Mouse (Mus musculus) heart, embryonic 12.5 days (tissue): ENCODE results near the gene Sash1. TPM values are rescaled to one million over a fixed set of nuclear protein-coding genes. Genes with fewer than 3 reads are reported as not detected.

Source experiments
- ATAC-seq: fragments of 200-750 bp; cut with Nextera tagmentation; 2 replicates; pipeline ENCODE4 v1.8.0; 2017; ENCODE audit warnings: moderate TSS enrichment, moderate library complexity; ENCODE audit not compliant: insufficient number of reproducible peaks, low FRiP score
- H3K27ac ChIP-seq: fragments of 300-500 bp; sonication (generic); 2 replicates; pipeline ENCODE4 v1.5.1; 2016; ENCODE audit warnings: mild to moderate bottlenecking, moderate library complexity; ENCODE audit not compliant: poor library complexity, severe bottlenecking
- H3K27me3 ChIP-seq: fragments of 300-500 bp; sonication (generic); replicated peaks from 2 replicates; pipeline ENCODE4 v1.6.1; 2016; ENCODE audit warnings: mild to moderate bottlenecking, moderate library complexity
- H3K36me3 ChIP-seq: fragments of 300-500 bp; sonication (generic); 2 replicates; pipeline ENCODE4 v1.6.1; 2016; ENCODE audit warnings: mild to moderate bottlenecking, moderate library complexity
- H3K4me1 ChIP-seq: fragments of 300-500 bp; sonication (generic); replicated peaks from 2 replicates; pipeline ENCODE4 v1.6.1; 2016; ENCODE audit warnings: mild to moderate bottlenecking
- H3K4me2 ChIP-seq: fragments of 300-500 bp; sonication (generic); 2 replicates; pipeline ENCODE4 v1.6.1; 2016; ENCODE audit warnings: mild to moderate bottlenecking, moderate library complexity
- H3K4me3 ChIP-seq: fragments of 300-500 bp; sonication (generic); 2 replicates; pipeline ENCODE4 v1.5.1; 2016; ENCODE audit warnings: mild to moderate bottlenecking
- H3K9ac ChIP-seq: fragments of 300-500 bp; sonication (generic); 2 replicates; pipeline ENCODE4 v1.6.1; 2016; ENCODE audit warnings: mild to moderate bottlenecking, moderate library complexity
- H3K9me3 ChIP-seq: fragments of 300-500 bp; sonication (generic); replicated peaks from 2 replicates; pipeline ENCODE4 v1.6.1; 2016; ENCODE audit warnings: mild to moderate bottlenecking, moderate library complexity
- WGBS: fragments of 180-500 bp; shearing (Covaris S2); methylation state at CpG from one replicate; pipeline ENCODE4 v1.1.7; 2016; 5-methylcytosine and 5-hydroxymethylcytosine counted together
- polyA plus RNA-seq: library from polyadenylated mRNA; unstranded; fragments of >200 nt; fragmentation: Nextera tagmentation; extraction: Ambion mirVana; gene quantifications from 2 replicates; pipeline ENCODE4 v1.2.1, GENCODE M21; 2016

Gene Sash1
- polyA plus RNA-seq: 2.2 and 2.9 TPM in 2 replicates

DNA sequence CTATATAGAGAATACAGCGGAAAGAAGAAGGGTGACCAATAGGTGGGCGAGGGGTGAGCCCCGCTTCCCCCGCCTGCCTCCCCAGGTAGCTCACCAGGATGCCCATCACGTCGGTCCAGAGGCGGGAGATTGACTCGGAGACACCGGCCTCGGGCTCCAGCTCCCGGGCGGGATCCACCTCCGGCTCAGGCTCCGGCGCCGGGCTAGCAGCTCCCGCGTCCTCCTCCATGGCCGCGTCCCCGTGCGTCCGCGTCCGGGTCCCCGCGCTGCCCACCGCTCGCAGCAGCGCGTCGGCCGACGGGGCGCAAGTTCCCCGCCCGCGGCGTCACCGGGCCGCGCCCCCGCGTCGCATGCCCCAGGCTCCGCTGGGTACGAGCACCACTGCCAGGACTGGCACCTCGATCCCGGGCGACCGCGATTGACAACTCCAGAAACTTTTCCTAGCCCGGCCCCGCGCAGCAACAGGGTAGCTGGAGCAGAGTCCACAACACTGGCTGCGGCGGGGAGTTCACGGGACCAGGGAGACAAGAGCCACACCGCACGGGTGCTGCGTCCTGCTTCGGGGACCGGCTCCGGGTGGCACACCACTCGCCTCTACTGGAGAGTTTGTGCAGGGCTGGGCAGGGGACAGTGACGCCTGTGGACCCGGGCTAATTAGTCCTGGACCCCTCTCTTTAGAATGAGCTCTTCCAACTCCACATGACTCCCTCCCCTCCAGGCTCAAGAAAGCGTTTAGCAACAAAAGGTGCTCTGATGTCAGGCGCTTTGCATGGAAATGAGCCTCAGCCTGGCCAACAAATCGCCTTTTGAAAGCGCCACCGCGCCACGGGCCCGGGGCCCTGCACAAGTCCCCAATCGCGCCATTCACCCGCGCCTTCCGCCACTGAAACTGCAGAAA lies at the start of gene Sash1:
Gene Sash1 (minus strand): TSS at position 441 of the 898 bp plus-strand sequence.
- H3K27ac ChIP-seq: peak within 1 kb of the TSS; percentile 96
- H3K36me3 ChIP-seq: no peaks in the 10 kb centered on the region
- H3K4me2 ChIP-seq: peak within 1 kb of the TSS; percentile 69
- no peaks in the 10 kb centered on the region for H3K27me3 ChIP-seq
- peak; percentile 89 for ATAC-seq
- peak within 1 kb of the TSS; percentile 85 for H3K9ac ChIP-seq
- no peaks in the 10 kb centered on the region for H3K9me3 ChIP-seq
- peak within 1 kb of the TSS; percentile 89 for H3K4me3 ChIP-seq
- peaks cover 24% of the 10 kb centered on the region for H3K4me1 ChIP-seq
- WGBS: under 1% methylated on average over 80 of the region's 80 CpGs

GRCm38 (mm10) chr10:8935601-8936000 lies 49.7 kb upstream of the Sash1 start:
- no peak overlapping the region for H3K9ac ChIP-seq
- H3K36me3 ChIP-seq: no peaks in the 10 kb centered on the region
- ATAC-seq: no peak
- no peak overlapping the region for H3K4me2 ChIP-seq
- H3K4me1 ChIP-seq: no peaks in the 10 kb centered on the region
- H3K9me3 ChIP-seq: no peaks in the 10 kb centered on the region
- H3K27ac ChIP-seq: no peak overlapping the region
- H3K4me3 ChIP-seq: no peak overlapping the region
- H3K27me3 ChIP-seq: no peaks in the 10 kb centered on the region
- 33% methylated on average over 4 of the region's 4 CpGs for WGBS

DNA sequence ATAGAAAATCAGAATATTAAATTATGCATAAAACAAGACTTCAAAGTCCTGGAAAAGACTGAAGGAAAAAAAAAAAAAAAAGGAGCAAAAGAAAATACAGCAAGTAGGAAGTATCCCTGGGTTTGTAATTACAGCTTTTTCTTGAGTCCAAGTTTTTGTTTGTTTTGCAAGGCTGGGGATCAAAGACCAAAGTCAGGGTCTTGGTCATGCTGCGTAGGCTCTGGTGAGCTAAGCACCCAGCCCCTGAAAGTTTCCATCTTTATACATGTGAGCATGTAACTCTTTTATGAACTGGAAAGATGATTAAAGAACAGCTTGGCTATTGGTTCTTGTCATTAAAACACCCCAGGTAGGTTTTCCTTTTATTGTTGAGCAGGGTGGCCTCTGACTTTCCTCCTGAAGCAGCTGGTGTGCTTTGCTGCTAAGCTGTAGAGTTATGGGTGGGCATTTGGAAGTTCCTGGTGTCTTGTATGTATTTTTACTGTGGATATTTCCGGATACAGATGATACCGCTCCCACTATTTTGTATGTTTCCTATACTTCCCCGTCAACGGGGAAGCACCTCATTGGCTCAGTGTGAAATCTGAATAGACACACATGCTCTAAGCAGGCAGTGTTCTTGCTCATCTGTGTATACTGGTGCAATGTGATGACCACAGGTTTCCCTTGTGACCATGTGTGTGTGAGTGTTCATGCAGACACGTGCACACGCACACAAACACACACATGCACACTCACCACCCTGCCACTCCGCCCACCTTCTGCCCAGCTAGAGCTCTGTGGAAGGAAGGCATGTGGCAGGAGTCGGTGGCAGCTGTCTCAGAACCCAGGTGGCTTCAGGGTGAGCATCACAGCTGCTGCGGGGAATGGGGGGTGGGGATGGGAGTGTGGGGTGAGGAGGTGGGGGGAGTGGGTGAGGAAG lies 47.8 kb upstream of the Sash1 start:
- Histone ChIP-seq H3K36me3 (no peaks in the 10 kb centered on the region), H3K27me3 (no peaks in the 10 kb centered on the region), H3K4me1 (no peaks in the 10 kb centered on the region), H3K9me3 (no peaks in the 10 kb centered on the region), H3K4me3 (no peak overlapping the region), H3K4me2 (no peak overlapping the region), H3K9ac (no peak overlapping the region), H3K27ac (no peak overlapping the region)
- no peak for ATAC-seq
- WGBS: 83% methylated on average over 10 of the region's 10 CpGs

DNA sequence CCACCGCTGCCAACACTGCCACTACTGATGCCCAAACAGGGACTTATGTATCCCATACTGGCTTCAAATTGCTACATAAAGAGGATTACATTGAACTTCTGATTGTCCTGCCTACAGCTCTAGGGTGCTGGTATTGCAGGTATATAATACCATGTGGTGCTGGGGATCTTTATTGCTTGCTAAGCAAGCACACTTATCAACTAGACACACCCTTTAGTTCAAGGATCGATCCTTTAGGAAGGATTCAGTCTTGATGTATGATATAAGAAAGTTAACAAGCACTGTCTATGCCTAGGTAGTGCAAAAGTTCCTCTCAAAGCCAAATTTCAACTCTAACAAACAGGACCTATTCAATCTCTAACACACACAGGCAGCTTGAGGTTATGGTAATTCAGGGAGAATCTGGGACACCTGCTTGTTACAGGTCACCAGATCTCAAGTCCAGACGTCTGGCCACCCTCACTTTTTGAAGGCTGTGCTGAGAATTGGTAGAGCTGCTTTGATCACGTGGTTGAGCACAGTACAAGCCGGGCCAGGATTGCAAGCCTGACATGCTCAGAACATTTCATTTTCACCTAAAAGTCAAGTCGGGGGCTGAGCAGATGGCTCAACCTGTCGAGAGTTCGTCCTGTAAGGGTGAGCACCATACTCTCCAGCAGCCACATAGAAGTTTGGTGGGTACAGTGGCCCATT lies 45.8 kb upstream of the Sash1 start:
- no peak for ATAC-seq
- H3K27me3 ChIP-seq: no peaks in the 10 kb centered on the region
- no peak overlapping the region for H3K9ac ChIP-seq
- no peaks in the 10 kb centered on the region for H3K36me3 ChIP-seq
- no peak overlapping the region for H3K4me3 ChIP-seq
- H3K4me1 ChIP-seq: no peaks in the 10 kb centered on the region
- no peak overlapping the region for H3K27ac ChIP-seq
- no peaks in the 10 kb centered on the region for H3K9me3 ChIP-seq
- no peak overlapping the region for H3K4me2 ChIP-seq
- 77% methylated on average over 8 of the region's 8 CpGs for WGBS

DNA sequence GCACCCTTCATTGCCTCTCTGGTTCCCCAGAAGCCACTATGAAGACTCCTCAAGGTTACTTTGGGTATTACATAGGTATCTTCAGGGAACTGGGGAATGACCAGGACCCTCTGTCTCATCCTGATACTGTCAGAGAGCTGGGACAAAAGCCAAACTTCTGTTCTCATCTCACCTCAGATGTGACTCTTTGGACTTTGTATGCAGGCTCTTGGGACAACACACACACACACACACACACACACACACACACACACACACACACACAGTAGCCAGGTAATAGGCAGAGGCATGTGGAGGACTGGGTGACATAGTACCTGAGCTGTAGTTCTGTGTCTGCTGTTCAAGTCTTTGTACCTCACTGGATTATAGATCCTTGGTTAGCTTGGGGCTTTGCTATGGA lies 44.8 kb upstream of the Sash1 start:
- Histone ChIP-seq H3K4me2 (no peak overlapping the region), H3K9ac (no peak overlapping the region), H3K9me3 (no peaks in the 10 kb centered on the region), H3K4me1 (no peaks in the 10 kb centered on the region; the same call in 1 of the 2 replicates), H3K4me3 (no peak overlapping the region), H3K27me3 (no peaks in the 10 kb centered on the region), H3K36me3 (no peaks in the 10 kb centered on the region), H3K27ac (no peak overlapping the region)
- ATAC-seq: no peak

DNA sequence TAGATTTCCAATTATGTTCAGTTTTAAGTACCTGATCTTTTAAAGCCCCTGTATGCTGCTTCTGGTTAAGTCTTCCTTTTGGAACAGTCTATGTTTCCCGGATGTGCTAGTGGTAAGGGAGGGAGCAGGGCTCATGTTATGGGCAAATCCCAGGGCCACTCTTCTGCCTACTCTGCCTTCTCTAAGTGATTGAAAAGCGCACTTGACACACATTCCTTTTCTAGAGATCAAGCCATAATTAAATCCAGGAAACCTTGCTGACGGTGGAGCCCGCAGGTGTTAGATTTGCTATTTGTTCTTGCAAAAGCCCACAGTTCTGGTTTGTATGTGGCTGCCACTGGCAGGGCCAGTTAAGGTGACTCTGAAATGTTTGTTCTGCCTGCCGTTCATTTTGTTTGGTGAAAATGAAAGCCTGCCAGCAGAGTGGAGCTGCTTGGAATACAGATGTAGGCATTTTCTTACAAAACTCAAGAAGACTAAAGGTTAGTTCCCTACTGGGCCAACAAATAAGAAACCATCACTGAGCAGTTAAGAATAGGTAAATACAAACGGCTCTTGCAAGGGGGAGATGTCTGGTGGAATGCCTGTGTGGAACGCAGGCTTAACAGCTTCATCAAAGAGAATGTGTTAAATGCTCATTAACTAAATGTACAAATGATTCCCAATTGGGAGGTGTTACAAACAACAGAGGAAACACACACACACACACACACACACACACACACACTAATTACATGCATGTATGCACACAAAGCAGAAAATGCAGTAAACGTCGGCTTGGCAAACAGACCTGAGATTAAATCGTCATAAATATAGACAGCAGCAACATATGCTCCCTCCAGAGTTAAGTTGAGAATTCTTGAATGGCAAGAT lies 43.1 kb upstream of the Sash1 start:
- Histone ChIP-seq H3K9ac (no peak overlapping the region), H3K4me2 (no peak overlapping the region), H3K27me3 (no peaks in the 10 kb centered on the region), H3K4me1 (peaks cover 3% of the 10 kb centered on the region; the same call in 1 of the 2 replicates), H3K4me3 (no peak overlapping the region), H3K27ac (no peak overlapping the region), H3K36me3 (no peaks in the 10 kb centered on the region), H3K9me3 (no peaks in the 10 kb centered on the region)
- no peak for ATAC-seq
- 77% methylated on average over 10 of the region's 10 CpGs for whole genome bisulfite sequencing

DNA sequence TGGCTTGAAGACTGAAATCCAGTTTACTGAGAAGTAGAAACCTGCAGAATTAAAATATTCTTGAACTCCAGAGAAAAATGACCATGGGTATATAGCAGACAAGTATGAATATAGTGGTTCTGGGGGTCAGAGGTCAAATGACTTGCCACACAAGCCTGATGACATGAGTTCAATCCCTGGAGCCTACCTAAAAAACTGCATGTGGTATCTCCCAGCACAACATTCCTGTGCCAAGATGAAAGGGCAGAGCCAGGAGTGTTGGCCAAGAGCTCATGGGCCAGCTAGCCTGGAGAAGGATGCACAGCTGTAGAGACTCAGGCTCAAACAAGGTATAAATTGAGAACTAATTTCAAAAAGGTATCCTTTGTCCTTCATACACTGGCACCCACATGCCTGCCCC lies 42.4 kb upstream of the Sash1 start:
- Histone ChIP-seq H3K4me3 (no peak overlapping the region), H3K36me3 (no peaks in the 10 kb centered on the region), H3K9ac (no peak overlapping the region), H3K4me1 (peaks cover 3% of the 10 kb centered on the region; the same call in 1 of the 2 replicates), H3K27ac (no peak overlapping the region), H3K27me3 (no peaks in the 10 kb centered on the region), H3K9me3 (no peaks in the 10 kb centered on the region), H3K4me2 (no peak overlapping the region)
- no peak for ATAC-seq

DNA sequence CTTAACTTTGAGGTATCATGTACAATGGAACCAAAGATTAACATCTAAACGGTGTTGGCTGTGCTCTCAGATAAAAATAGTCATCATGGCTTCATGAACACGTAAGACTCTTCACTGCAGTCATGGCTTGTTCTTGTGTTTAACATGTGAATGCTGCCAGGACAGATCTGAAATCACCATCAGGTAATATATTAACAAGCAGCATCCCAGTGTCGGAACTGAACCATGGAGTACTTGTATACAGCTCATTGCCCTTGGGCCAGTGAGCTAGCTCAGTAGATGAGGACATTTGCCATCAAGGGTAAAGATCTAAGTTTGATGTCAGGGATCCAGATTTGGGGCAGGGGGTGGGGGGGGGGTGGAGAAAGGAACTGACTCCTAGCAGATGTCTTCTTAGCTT lies 41.0 kb upstream of the Sash1 start:
- WGBS: 81% methylated on average over 3 of the region's 3 CpGs
- ATAC-seq: no peak
- no peak overlapping the region for H3K4me2 ChIP-seq
- H3K27ac ChIP-seq: no peak overlapping the region
- no peaks in the 10 kb centered on the region for H3K9me3 ChIP-seq
- H3K27me3 ChIP-seq: no peaks in the 10 kb centered on the region
- no peak overlapping the region for H3K9ac ChIP-seq
- H3K36me3 ChIP-seq: no peaks in the 10 kb centered on the region
- peaks cover 3% of the 10 kb centered on the region; the same call in 1 of the 2 replicates for H3K4me1 ChIP-seq
- H3K4me3 ChIP-seq: no peak overlapping the region

GRCm38 (mm10) chr10:8926295-8926694 lies 40.4 kb upstream of the Sash1 start:
- no peak for ATAC-seq
- Histone ChIP-seq H3K4me2 (no peak overlapping the region), H3K4me3 (no peak overlapping the region), H3K27ac (no peak overlapping the region), H3K9ac (no peak overlapping the region), H3K4me1 (peaks cover 3% of the 10 kb centered on the region; the same call in 1 of the 2 replicates), H3K27me3 (no peaks in the 10 kb centered on the region), H3K9me3 (no peaks in the 10 kb centered on the region), H3K36me3 (no peaks in the 10 kb centered on the region)
- 78% methylated on average over 3 of the region's 3 CpGs for WGBS

GRCm38 (mm10) chr10:8925299-8925698 lies 39.4 kb upstream of the Sash1 start:
- peak; percentile 51; the same call in 1 of the 2 replicates for ATAC-seq
- no peaks in the 10 kb centered on the region for H3K9me3 ChIP-seq
- H3K4me1 ChIP-seq: peaks cover 3% of the 10 kb centered on the region; the same call in 1 of the 2 replicates
- no peak overlapping the region for H3K27ac ChIP-seq
- H3K4me2 ChIP-seq: no peak overlapping the region
- H3K4me3 ChIP-seq: no peak overlapping the region
- H3K36me3 ChIP-seq: no peaks in the 10 kb centered on the region
- WGBS: 29% methylated on average over 5 of the region's 5 CpGs
- no peak overlapping the region for H3K9ac ChIP-seq
- no peaks in the 10 kb centered on the region for H3K27me3 ChIP-seq
